Mouse (Mus musculus) right cerebral cortex, postnatal 10 days (tissue): Measurements from ENCODE around the gene Golim4.

Experiments used
- DNase-seq, 2 experiments: peaks; one replicate each; pipeline ENCODE4 v3.0.0; 2021; ENCODE audit warnings: low spot score in 2 of 2

Golim4 gene

DNA sequence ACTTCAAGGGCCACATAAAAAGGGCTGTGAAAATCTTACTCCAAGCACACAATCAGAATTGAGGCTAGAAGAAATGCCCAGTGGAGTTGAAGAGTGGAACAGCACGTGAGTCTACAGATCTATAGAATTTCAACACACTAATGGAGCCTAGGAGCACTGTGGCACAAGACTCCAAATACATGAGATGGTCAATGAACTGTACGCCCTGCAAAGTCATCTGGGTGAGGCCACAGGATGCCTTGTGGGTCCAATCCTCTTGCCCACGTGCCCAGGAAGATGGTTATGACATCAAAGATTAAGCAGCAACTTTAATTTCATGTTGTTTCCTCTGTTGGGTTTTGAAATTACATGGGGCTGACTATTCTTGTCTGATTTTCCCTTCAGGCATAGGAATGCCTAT is 30.4 kb downstream of the Golim4 start:
- DNase-seq: no peak

DNA sequence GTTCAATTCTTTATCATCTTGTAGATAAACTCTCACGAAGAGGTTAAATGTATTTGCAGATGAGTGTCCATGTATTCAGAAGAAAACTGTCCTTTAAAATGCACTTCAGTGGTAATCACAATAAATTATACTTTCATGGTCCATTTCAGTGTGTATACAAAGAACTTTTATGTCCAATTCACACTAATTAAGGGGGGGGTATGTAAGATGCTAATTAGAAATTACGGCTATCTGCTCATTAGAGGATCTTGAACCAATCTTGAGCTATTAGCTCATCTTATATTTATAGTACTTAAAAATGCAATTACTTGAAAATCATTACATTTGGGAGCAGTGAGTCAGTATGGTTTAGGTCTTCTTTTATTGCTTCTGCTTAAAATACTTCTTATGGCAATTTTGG is 31.6 kb downstream of the Golim4 start:
- no peak for DNase-seq

DNA sequence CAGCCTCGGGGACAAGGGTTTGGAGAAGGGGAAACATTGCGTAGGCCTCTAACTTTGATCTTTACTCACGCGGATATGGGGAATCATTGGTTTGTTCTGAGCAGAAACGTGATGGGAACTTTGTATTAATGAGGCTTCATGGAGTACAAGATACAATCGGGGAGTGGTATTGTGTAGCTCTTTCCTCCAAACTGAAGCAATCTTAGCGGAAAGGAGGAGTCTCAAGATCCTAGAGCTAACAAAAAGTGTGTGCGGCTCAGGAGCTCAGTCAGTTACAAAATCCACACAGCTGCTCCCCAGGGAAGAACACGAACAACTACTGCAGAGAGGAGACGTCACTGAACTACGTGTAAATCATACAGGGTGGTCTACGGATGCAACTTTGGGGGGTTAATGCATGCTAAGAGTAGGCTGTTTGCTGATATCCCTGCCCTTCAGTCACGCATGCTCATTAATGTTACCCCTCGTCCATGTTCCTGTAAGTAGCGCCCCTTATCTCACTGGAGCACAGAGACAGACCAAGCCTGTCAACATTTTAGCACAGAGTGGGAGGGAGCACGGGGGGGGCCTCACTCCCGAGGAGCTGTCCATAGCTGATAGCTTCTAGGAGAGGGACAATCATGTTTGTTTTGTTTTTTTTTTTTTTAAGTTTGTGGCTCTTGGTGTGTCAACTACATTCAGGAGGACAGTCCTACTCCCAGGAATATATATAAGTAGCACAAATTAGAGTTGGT is 38.8 kb downstream of the Golim4 start:
- no peak for DNase-seq

DNA sequence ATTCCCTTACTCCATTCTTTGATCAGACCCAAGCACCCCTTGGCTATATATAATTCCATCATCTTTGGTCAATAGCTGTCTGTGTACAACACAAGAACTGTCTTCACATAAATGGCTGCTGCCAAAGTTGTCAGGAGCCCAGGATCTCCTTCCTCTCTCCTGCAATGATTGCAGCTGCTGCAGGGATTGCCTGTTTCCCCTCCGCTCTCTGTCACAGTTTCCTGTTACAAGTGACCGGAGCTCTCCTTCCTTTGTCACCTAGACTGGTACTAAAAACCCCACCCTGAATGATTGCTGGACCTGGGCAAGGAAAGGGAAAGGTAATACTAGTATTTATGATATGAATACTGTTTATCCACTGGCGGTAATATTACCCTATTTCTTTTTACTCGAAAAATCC is 44.0 kb downstream of the Golim4 start:
- DNase-seq: no peak

DNA sequence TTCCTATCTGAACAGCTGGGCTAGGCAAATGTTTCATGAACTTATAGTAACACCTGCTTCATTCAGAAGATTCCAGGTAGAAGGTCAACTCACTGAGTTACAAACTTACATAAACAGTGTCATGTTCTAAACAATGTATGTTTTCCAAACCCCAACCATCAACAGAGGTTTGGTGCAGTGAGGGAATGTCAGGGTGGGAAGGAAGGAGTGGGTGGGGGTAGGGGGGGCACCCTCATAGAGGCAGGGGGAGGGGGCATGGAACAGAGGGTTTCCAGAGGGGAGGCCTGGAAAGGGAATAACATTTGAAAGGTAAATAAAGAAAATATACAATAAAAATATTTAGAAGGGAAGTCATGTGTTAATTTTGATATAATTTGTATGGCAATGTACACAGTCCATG is 46.0 kb downstream of the Golim4 start:
- no peak for DNase-seq

DNA sequence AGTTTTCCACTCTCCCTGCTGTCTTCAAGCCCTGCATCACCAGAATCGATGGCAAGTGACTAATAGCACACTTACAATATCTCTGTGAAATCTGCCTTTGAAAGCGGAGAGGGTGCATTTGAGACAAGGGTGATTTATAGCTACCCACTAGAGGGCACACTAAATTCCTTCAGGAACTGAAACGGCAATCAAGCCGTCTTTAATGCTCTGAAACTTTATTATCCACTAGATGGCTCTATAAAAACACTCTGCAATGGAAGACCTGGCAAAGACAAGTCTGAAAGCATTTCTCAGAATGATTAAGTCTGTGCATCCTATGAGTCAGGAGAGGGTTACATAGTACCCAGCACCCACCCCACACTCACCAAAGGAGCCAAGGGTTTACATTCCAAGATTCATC is 46.5 kb downstream of the Golim4 start:
- peak in 1 of 2 experiments; percentile 34 for DNase-seq

DNA sequence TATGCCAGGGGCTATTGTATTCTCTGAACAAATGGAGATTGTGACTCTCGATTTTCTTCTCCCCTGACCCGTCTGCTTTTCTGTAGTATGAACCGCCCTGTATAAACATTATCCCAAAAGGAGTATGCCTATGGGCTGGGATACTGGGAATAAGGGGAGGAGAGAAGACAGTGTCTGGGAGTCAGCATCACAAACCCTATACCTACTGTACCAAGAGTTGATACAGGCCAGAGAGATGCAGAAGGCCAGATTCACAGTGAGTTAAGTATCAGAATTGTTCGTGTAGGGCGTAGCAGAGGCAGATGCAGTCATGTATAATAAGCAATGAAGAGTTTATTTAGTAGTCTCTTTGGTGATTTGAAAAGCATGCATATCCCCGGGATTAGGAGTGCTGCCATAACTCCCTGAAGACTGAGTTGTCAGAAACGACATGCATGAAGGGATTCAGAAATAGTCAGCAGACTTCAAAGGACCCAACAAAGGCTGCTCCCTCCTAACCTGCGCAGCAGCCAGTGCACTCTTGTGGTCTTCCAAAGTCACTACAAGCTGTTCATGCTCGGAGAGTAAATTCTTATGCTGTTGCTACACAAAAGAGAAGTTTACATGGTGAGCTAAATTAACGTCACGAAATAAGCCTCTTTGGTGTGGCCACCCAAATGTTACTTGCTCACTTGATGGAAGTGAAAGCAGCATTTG is 54.7 kb downstream of the Golim4 start:
- peak; percentile 35 to 45 for DNase-seq

DNA sequence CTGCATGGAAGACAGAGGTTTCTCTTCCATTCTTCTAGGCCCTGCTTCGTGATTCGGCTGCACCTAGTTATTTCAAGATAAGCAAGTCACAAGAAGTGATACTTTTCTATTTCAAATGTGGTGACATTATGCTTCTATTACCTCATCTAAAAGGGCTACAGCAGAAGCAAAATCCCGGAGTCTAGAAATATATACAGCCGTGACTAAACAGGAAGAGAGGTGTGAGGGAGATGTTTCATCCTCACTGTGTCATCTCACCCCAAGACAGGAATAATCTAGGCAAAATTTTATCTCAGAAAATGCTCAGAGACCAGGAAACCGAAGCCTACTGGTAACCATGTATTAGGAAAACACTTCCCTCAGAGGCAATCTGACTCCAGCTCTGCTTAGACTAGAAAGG is 61.7 kb downstream of the Golim4 start:
- DNase-seq: no peak

DNA sequence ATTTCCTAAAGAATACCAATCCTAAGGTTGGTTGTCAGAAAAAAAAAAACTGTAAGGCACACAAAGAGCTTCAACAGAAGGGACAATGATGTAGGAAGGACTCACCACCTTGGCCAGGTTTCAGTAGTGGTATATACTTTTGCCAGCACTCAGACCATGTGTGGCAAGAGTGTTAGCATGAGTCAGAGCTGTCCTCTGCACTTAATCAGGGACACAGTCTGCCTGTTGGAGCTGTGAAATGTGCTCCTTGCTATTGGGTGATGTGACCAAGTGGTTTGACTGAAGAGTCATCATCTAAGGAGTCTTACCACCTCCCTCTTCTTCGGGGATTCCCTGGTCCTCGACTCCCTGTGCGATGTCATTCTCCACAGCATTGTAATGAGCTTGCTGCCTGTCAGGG is 65.2 kb downstream of the Golim4 start:
- DNase-seq: no peak

DNA sequence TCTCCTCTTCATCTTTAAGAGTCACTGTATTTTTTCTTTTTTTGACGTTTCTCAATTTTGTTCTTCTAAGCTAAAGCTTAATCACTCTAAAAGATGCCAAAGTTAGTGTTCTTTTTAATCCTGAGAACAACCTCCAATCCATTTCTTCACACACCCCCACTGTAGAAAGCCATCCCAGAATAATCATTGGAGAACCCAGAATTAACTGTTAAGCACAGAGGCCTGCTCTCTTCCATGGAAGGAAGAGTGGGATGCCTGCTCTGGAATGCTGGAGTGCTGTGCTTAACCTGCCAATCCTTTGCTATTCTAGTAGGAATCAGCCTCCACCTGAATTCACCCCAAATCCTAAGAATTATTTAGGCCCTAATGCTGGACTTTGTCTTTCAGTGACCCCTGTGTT is 67.4 kb downstream of the Golim4 start:
- DNase-seq: no peak

DNA sequence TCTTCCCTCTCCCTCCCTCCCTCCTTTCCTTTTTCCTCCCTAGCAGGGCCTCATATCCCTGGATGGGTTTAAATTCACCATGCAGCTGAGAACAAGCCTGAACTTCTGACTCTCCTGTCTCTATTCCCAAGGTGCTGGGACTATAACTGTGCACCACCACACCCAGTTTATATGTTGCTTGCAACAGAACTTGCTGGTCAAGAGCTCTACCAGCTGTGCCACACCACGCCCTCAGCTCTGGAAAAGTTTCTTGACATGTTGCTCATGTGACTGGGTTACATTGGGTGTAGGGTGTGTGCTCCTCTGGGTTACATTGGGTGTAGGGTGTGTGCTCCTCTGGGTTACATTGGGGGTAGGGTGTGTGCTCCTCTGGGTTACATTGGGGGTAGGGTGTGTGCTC is 75.2 kb downstream of the Golim4 start:
- DNase-seq: no peak

DNA sequence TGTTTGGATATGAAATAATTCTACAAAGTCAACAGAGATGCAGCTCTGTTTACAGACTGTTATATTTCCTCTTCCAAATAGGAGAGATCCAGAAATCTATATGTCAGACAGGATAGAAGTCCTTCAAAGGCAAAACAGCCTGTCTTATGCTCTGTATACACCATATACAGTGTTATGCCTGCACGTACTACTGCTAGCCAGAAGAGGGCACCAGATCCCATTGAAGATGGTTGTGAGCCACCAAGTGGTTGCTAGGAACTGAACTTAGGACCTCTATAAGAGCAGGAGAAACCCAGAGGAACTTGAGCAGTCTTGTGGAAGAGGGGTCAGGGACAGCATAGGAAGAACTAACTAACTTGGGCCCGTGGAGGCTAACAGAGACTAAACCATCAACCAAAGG is 77.5 kb downstream of the Golim4 start:
- DNase-seq: no peak

DNA sequence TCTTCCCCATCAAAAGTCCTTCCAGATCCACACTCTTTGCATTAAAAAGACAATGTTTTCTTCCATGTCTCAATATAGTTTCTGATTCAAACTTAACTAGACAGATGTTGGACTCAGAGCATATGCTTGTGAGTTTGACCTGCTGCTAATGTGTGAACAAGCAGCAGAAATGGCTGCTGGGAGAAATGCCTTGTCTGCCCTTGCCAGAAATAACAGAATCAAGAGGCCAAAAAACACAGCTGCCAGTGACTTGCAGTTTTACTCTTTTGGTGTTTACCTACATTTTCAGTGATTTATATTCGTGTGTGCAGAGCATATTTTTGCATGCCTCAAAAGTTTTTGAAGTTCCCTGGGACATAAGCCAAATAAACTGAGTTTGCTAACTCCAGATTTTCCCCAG is 87.9 kb downstream of the Golim4 start:
- DNase-seq: no peak

DNA sequence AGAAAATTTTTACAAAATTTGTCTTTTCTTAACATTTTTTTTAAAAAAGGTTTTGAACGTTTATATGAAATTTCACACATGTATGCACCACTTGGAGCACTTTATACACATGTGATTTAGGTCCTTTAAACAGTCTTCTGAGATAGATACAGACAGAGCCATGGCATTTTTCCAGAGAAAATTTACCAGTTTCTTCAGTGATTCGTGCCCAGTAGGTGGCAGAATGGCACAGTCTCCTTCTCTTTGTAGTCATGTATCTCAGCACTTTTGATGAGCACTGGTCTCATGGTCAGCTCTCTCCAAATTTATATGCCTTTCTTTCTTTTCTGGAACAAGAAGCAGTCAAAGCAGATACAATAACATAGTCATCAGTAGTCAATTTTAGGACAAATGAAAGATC is 92.5 kb downstream of the Golim4 start:
- peak in 1 of 2 experiments; percentile 31 for DNase-seq

DNA sequence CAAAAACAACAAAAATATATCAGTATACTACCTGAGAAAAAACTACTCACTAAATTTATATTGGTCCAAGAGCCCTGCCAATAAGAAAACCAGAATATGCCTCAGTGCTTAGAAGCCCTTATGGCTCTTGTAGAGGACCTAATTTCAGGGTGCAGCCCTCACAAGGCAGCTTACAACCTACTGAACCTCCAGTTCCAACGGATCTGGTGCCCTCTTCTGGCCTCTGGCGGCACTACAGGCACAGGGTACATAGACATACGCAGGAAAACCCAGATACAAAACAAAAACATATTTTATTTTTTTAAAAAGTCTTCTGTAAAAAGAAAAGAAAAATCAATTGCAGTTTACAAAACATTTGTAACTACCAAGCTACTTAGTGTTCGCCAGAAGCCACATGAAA is 95.1 kb downstream of the Golim4 start:
- DNase-seq: peak; percentile 27 to 37

DNA sequence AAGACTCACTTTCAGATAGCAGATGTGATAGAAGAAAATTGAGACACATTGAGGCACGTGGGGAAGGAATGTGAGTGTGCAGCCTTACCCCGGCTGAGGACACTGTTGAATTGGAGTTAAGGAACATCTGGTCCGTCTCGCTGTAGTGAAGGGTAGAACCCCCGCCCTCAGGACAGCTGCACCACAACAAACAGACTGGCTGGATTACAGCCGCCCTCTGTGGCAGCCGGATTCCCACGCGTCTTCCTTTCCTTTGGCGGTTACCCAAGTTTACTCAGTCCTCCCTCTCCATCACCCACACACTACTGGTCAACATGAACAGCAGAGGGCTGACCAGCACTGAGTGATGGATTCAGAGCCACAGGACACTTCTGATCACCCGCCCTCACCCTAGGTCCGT is 96.0 kb downstream of the Golim4 start:
- peak; percentile 21 to 30 for DNase-seq

DNA sequence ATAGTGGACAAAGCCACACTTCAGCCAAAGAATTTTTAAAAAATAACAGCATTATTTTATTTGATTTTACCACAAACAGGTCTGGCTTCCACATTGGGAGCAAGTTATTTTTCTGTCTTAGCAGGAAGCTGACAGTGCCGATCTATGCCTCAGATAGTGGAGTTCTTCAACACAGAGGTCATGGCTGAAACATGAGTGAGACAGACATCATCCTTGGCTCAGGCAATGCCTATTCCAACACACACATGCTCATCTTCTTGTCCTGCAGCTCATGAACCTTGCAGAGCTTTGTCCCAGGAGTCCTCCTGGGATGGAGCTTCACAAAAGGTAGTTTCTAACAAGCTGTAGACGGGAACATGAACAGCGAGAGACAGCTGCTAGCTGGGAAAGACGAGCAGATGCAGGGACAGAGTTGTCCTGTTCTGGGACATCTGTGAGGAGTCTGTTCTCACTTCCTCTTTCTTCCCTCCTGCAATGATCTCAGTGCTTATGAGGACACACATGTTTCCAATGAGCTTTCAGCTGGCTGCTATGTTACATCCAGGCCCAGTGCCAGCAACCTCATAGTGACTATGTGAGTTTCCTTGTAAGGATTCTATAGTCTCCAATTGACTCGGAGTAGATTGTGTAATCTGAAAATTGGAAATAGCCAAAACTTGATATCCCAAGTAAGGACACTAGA is 121.3 kb downstream of the Golim4 start:
- peak; percentile 39 to 42 for DNase-seq

DNA sequence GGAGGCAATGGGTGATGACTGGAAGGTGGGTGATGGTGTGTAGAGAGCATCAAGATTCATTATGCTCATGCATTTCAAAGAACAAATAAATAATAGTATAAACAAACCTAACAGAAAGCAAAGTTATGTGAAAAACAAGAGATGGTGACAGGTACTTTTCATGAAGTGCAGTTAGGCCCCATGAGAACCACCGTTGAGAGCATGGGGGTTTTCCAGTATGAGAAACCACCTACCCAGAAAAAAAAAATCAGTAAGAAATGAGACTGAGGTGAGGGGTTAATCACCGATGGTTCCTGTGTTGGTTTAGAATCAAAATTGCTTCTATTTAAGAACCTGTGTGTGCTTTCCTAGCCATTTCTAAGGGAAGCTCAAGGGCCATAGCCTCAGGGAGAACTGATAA is 121.9 kb downstream of the Golim4 start:
- DNase-seq: no peak
